Mouse (Mus musculus) liver, embryonic 14.5 days (tissue): ENCODE measurements around the gene Adck2. TPM values are rescaled to one million over a fixed set of nuclear protein-coding genes. Genes with fewer than 3 reads are reported as not detected.

Experiments
- ATAC-seq: fragments of 200-750 bp; cut with Nextera tagmentation; 2 replicates; pipeline ENCODE4 v1.8.0; 2017; ENCODE audit warnings: moderate number of reproducible peaks, mild to moderate bottlenecking, moderate library complexity; ENCODE audit not compliant: insufficient read depth
- DNase-seq, 3 experiments: peaks; one replicate each; pipeline ENCODE4 v3.0.0-alpha.2; 2012 to 2013; ENCODE audit warnings: low read depth in 3 of 3, low spot score in 3 of 3
- H3K27ac ChIP-seq: fragments of 300-500 bp; sonication (generic); 2 replicates; pipeline ENCODE4 v1.5.1; 2014; ENCODE audit warnings: moderate library complexity, mild to moderate bottlenecking, control low read depth, inconsistent platforms
- H3K27me3 ChIP-seq: fragments of 300-500 bp; sonication (generic); 2 replicates; pipeline ENCODE4 v1.6.1; 2014; ENCODE audit warnings: mild to moderate bottlenecking, low read length, moderate library complexity; ENCODE audit not compliant: control insufficient read depth, insufficient read depth
- H3K36me3 ChIP-seq: fragments of 300-500 bp; sonication (generic); replicated peaks from 2 replicates; pipeline ENCODE4 v1.6.1; 2014; ENCODE audit warnings: low read depth; ENCODE audit not compliant: control insufficient read depth, insufficient read depth
- H3K4me1 ChIP-seq, 2 experiments: fragments of 200-500 bp in 1 of 2; fragments of 300-500 bp in 1 of 2; sonication (generic) in 1 of 2; replicated peaks; 2 replicates each; pipeline ENCODE4 v1.6.1; 2012 to 2014; ENCODE audit warnings: antibody characterized with exemption in 1 of 2, inconsistent platforms in 1 of 2, low read length in 1 of 2; ENCODE audit not compliant: control insufficient read depth in 2 of 2, insufficient read depth in 2 of 2
- H3K4me2 ChIP-seq: fragments of 300-500 bp; sonication (generic); 2 replicates; pipeline ENCODE4 v1.6.1; 2014; ENCODE audit warnings: low read depth, mild to moderate bottlenecking, control low read depth, moderate library complexity
- H3K4me3 ChIP-seq, 2 experiments: fragments of 200-500 bp in 1 of 2; fragments of 300-500 bp in 1 of 2; sonication (generic) in 1 of 2; 2 replicates each; pipeline ENCODE4 v1.5.1; 2012 to 2014; ENCODE audit warnings: low read depth in 2 of 2, low read length in 2 of 2, mild to moderate bottlenecking in 2 of 2, control low read depth in 1 of 2, inconsistent platforms in 1 of 2, moderate library complexity in 1 of 2; ENCODE audit not compliant: insufficient read depth in 1 of 2
- H3K9ac ChIP-seq: fragments of 300-500 bp; sonication (generic); replicated peaks from 2 replicates; pipeline ENCODE4 v1.6.1; 2014; ENCODE audit warnings: mild to moderate bottlenecking, control low read depth, moderate library complexity
- H3K9me3 ChIP-seq: fragments of 300-500 bp; sonication (generic); 2 replicates; pipeline ENCODE4 v1.6.1; 2016; ENCODE audit warnings: low read length, mixed read lengths; ENCODE audit not compliant: control insufficient read depth
- CTCF ChIP-seq: IDR thresholded peaks from 2 replicates; pipeline ENCODE4 v1.5.1; 2016; ENCODE audit warnings: antibody characterized with exemption, low read depth, control low read depth
- EP300 ChIP-seq: IDR thresholded peaks from 2 replicates; pipeline ENCODE4 v1.6.1; 2016; ENCODE audit warnings: antibody characterized with exemption, low read depth
- WGBS: fragments of 180-500 bp; shearing (Covaris S2); extraction: QIAGEN DNeasy Blood & Tissue Kit; methylation state at CpG from one replicate; pipeline ENCODE4 v1.1.7; 2014; ENCODE audit not compliant: insufficient replicate concordance; 5-methylcytosine and 5-hydroxymethylcytosine counted together
- polyA plus RNA-seq, 2 experiments: library from polyadenylated mRNA; depleted of rRNA in 1 of 2; stranded (reverse) in 1 of 2; unstranded in 1 of 2; fragments of >200 nt; fragmentation: Nextera tagmentation in 1 of 2; extraction: Ambion mirVana in 1 of 2; gene quantifications; 2 replicates each; pipeline versions ENCODE4 v1.2.1 to v1.2.3; 2012 to 2014

Gene Adck2
- polyA plus RNA-seq, 2 experiments, result 3.1 to 6.7 TPM

GRCm38 (mm10) chr6:39585517-39585916 is 11.8 kb downstream of the Adck2 start, which contains the start of gene Gm42420:
Gm42420 (plus strand) TSS chr6:39585753.
- WGBS, result 50% methylated on average over 6 of the region's 6 CpGs
- ATAC-seq (0 out of 2 replicates have a peak, but pooled peaks have one; percentile 32), DNase-seq (no peak)
- Histone ChIP-seq H3K9ac (no peak within 1 kb of the TSS), H3K4me2 (no peak within 1 kb of the TSS), H3K27ac (no peak within 1 kb of the TSS), H3K4me1 (peaks cover 15% of the 10 kb centered on the region in 2 experiments), H3K4me3 (no peak within 1 kb of the TSS), H3K9me3 (no peaks in the 10 kb centered on the region), H3K36me3 (no peaks in the 10 kb centered on the region; the same call in 1 of the 2 replicates), H3K27me3 (no peaks in the 10 kb centered on the region)
- TF ChIP-seq CTCF (no peak), EP300 (no peak)

GRCm38 (mm10) chr6:39591481-39591880 is 17.8 kb downstream of the Adck2 start:
- DNase-seq, result no peak
- Histone ChIP-seq H3K4me2 (peak overlapping the region; percentile 67), H3K4me1 (peaks cover 5 to 8% of the 10 kb centered on the region in 2 experiments), H3K27me3 (no peaks in the 10 kb centered on the region), H3K9ac (no peak overlapping the region; the same call in 1 of the 2 replicates), H3K27ac (no peak overlapping the region), H3K36me3 (no peaks in the 10 kb centered on the region; the same call in 1 of the 2 replicates), H3K4me3 (no peak overlapping the region), H3K9me3 (no peaks in the 10 kb centered on the region)
- TF ChIP-seq EP300 (no peak), CTCF (no peak)
- 83% methylated on average over 4 of the region's 4 CpGs for WGBS
- no peak for ATAC-seq

DNA sequence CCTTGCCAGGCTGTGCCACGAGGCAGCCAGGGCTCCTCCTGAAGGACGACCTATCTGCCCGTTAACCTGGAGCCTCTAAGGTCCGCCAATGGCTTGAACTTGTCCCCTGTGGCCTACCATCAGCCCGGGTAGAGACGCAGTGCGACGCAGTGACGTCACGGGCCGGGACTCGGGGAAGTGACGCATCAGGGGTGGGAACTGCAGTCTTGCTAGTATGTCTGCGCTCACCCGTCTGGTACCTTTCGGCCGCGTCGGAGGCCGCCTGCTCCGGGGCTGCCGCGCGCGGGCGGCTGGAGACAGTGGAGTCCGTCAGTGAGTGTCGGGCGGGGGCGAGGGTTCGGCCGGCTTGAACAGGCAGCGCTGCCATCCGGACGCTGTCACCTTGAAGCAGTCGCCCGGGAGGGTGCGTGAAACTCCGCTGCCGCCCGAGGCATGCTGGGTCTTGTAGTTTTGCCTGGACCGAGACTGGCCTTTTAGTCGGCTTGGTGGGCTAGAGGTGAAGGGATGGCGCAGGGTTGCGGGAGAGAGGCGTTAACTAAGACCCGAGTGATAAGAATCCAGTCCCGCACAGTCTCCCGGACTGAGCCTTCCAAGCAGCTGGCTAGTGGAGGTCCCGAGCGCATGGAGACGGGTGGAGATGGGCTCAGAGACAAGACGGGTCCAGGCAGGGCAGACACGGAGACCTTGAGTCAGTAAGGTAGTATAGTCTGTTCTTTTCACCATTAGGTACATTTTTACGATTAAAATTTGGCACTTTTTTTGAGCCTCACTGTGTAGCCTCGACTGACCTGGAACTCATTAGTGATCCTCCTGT is 18.9 kb downstream of the Adck2 start, which contains the start of gene Ndufb2:
Gene Ndufb2, plus strand, starts transcription at position 174 of the 814 bp plus-strand sequence.
- ATAC-seq (peak; percentile 99), DNase-seq (peak; percentile 85 to 90 (median 87))
- H3K4me2 ChIP-seq, result peak within 1 kb of the TSS; percentile 67
- H3K27me3 ChIP-seq, result no peaks in the 10 kb centered on the region
- no peaks in the 10 kb centered on the region for H3K9me3 ChIP-seq
- peak within 1 kb of the TSS; percentile 80 to 94 for H3K4me3 ChIP-seq
- H3K36me3 ChIP-seq, result peaks cover 3% of the 10 kb centered on the region; the same call in 1 of the 2 replicates
- H3K9ac ChIP-seq, result peak within 1 kb of the TSS; percentile 87
- H3K27ac ChIP-seq, result no peak within 1 kb of the TSS; the same call in 1 of the 2 replicates
- TF ChIP-seq EP300 (no peak), CTCF (no peak)
- under 1% methylated on average over 56 of the region's 56 CpGs for WGBS
- peaks cover 5 to 8% of the 10 kb centered on the region in 2 experiments for H3K4me1 ChIP-seq

GRCm38 (mm10) chr6:39600851-39601250 is 27.2 kb downstream of the Adck2 start:
- TF ChIP-seq CTCF (no peak), EP300 (no peak)
- WGBS, result 91% methylated on average over 3 of the region's 3 CpGs
- no peak overlapping the region for H3K4me3 ChIP-seq
- DNase-seq, result no peak
- H3K9ac ChIP-seq, result no peak overlapping the region
- H3K27ac ChIP-seq, result no peak overlapping the region
- peaks cover 23% of the 10 kb centered on the region for H3K36me3 ChIP-seq
- ATAC-seq, result no peak
- H3K4me1 ChIP-seq, result no peaks in the 10 kb centered on the region
- H3K27me3 ChIP-seq, result no peaks in the 10 kb centered on the region
- H3K9me3 ChIP-seq, result no peaks in the 10 kb centered on the region
- no peak overlapping the region for H3K4me2 ChIP-seq

GRCm38 (mm10) chr6:39601828-39602227 is 28.2 kb downstream of the Adck2 start:
- Histone ChIP-seq H3K9me3 (no peaks in the 10 kb centered on the region), H3K27ac (no peak overlapping the region), H3K4me1 (no peaks in the 10 kb centered on the region), H3K36me3 (peaks cover 23% of the 10 kb centered on the region), H3K27me3 (no peaks in the 10 kb centered on the region), H3K9ac (no peak overlapping the region), H3K4me3 (no peak overlapping the region), H3K4me2 (no peak overlapping the region)
- 68% methylated on average over 3 of the region's 3 CpGs for WGBS
- DNase-seq, result no peak
- no peak for ATAC-seq
- TF ChIP-seq CTCF (no peak), EP300 (no peak)
